Comparison of ENCODE assay signal across 9 mouse cellular contexts in the genomic region with DNA sequence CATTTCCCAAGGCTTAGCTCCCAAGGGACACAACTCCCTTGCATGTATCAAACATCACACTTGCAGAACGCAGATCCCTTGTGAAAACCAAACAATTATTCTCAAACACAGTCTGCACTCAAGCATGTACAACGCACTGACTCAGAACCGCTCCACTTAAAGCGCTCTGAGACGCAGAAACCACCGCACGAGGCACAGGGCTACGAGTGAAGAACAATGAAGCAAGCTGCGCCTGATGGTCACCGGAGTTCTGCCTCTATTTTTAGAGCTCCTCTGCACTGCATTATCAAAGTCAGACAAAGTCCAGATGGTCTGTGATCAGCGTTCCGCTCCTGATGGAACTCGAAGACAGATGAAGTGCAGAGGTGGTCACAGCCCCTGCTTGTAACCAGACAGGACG. TPM values are rescaled to one million over a fixed set of nuclear protein-coding genes. Genes with fewer than 3 reads are reported as not detected.
DNase-seq lines count a peak whose midpoint lies in the region; ATAC-seq lines count a peak whose summit lies in the region.
"Had no signal": no experiment of that assay in that cellular context is flagged by ENCODE, and none has a peak within 500 bp of the region (broad histone marks: within the 10 kb centered on the region; RNA-seq: fewer than 3 reads in every experiment).

No protein-coding gene starts in this region.

- H3K4me3 ChIP-seq in lung, embryonic 15.5 days, result no peak overlapping the region
- H3K4me3 ChIP-seq in forebrain, embryonic 12.5 days (replicated peaks), result no peak overlapping the region
- peak overlapping the region; percentile 18 for H3K4me3 ChIP-seq in hindbrain, embryonic 14.5 days (replicated peaks; ENCODE audit: low read length)

- no peaks in the 10 kb centered on the region for H3K9me3 ChIP-seq in lung, embryonic 15.5 days
- H3K9me3 ChIP-seq in forebrain, embryonic 12.5 days, result no peaks in the 10 kb centered on the region
- no peaks in the 10 kb centered on the region for H3K9me3 ChIP-seq in hindbrain, embryonic 14.5 days (ENCODE audit: control insufficient read depth, low read length)

- H3K36me3 ChIP-seq in lung, embryonic 15.5 days, result no peaks in the 10 kb centered on the region; the same call in 1 of the 2 replicates
- no peaks in the 10 kb centered on the region for H3K36me3 ChIP-seq in forebrain, embryonic 12.5 days (replicated peaks)
- H3K36me3 ChIP-seq in hindbrain, embryonic 14.5 days (replicated peaks; ENCODE audit: control insufficient read depth, insufficient read depth), result no peaks in the 10 kb centered on the region

- 38% methylated on average over 14 of the region's 14 CpGs for WGBS in lung, embryonic 15.5 days
- WGBS in forebrain, embryonic 12.5 days, result 43% methylated on average over 14 of the region's 14 CpGs
- 28% methylated on average over 14 of the region's 14 CpGs for WGBS in hindbrain, embryonic 14.5 days

- H3K27me3 ChIP-seq in lung, embryonic 15.5 days, result no peaks in the 10 kb centered on the region
- no peaks in the 10 kb centered on the region for H3K27me3 ChIP-seq in forebrain, embryonic 12.5 days
- no peaks in the 10 kb centered on the region for H3K27me3 ChIP-seq in hindbrain, embryonic 14.5 days (ENCODE audit: control insufficient read depth, insufficient read depth, low read length)
- H3K27me3 ChIP-seq: Patski had no signal

- no peak overlapping the region for H3K9ac ChIP-seq in lung, embryonic 15.5 days
- H3K9ac ChIP-seq in forebrain, embryonic 12.5 days, result no peak overlapping the region
- peak overlapping the region; percentile 44 for H3K9ac ChIP-seq in hindbrain, embryonic 14.5 days

- 0 out of 2 replicates have a peak, but pooled peaks cover 3% of the 10 kb centered on the region for H3K4me1 ChIP-seq in lung, embryonic 15.5 days
- peaks cover 6% of the 10 kb centered on the region; the same call in 1 of the 2 replicates for H3K4me1 ChIP-seq in forebrain, embryonic 12.5 days
- H3K4me1 ChIP-seq in hindbrain, embryonic 14.5 days (replicated peaks; ENCODE audit: control insufficient read depth, insufficient read depth, low read length), result no peaks in the 10 kb centered on the region

- no peak for DNase-seq in lung, postnatal 14 days
- peak; percentile 33 for DNase-seq in hindbrain, embryonic 14.5 days (ENCODE audit: low spot score)
- DNase-seq in retina, embryonic 14.5 days (ENCODE audit: low spot score), result peak; percentile 63
- DNase-seq in urinary bladder, postnatal 36 days (ENCODE audit: low spot score in 2 of 2), result no peak
- DNase-seq in thymus, postnatal 14 days, result no peak

- H3K4me2 ChIP-seq in lung, embryonic 15.5 days, result peak overlapping the region; percentile 22; the same call in 1 of the 2 replicates
- peak overlapping the region; percentile 19; the same call in 1 of the 2 replicates for H3K4me2 ChIP-seq in forebrain, embryonic 12.5 days
- peak overlapping the region; percentile 54 for H3K4me2 ChIP-seq in hindbrain, embryonic 14.5 days (replicated peaks)

- no peak overlapping the region; the same call in 1 of the 2 replicates for H3K27ac ChIP-seq in lung, embryonic 15.5 days
- no peak overlapping the region for H3K27ac ChIP-seq in forebrain, embryonic 12.5 days
- H3K27ac ChIP-seq in hindbrain, embryonic 14.5 days, result no peak overlapping the region

- no peak for ATAC-seq in lung, embryonic 15.5 days (ENCODE audit: borderline replicate concordance, extremely low read depth, low FRiP score, low TSS enrichment)
- peak; percentile 70 for ATAC-seq in forebrain, embryonic 12.5 days (ENCODE audit: low FRiP score)
- ATAC-seq in hindbrain, embryonic 14.5 days (ENCODE audit: low FRiP score), result peak; percentile 48; the same call in 1 of the 2 replicates
- ATAC-seq in erythroblast, adult 5-6 weeks (replicated peaks; ENCODE audit: low FRiP score, poor library complexity, severe bottlenecking), result no peak
- ATAC-seq: Patski had no signal

RNA-seq across cellular contexts. Expression of a gene that starts 50.4 kb away (rescaled TPM):
- polyA plus RNA-seq in lung, embryonic 15.5 days (2015; fragmentation: Nextera tagmentation; extraction: Ambion mirVana), result 31.5 and 34.1 TPM in 2 replicates
- 9.2 and 9.5 TPM in 2 replicates for polyA plus RNA-seq in forebrain, embryonic 12.5 days (2016; fragmentation: Nextera tagmentation; extraction: Ambion mirVana)
- 3.6 and 3.8 TPM in 2 replicates for polyA plus RNA-seq in hindbrain, embryonic 14.5 days (2014; fragmentation: Nextera tagmentation; extraction: Ambion mirVana)
- total RNA-seq in erythroblast, adult 5-6 weeks (2015; ENCODE audit: low replicate concordance), result 3.1 and 7.3 TPM in 2 replicates
- 4.8 and 4.9 TPM in 2 replicates for total RNA-seq in erythroblast, adult 5-6 weeks (2017; ENCODE audit: low replicate concordance)

Comparison
In these comparisons a context has a peak if more than half of its experiments do, and no peak if none do; other contexts are left out.
1. ATAC-seq: peak in forebrain, embryonic 12.5 days (single experiment) and hindbrain, embryonic 14.5 days (single experiment); none in lung, embryonic 15.5 days (single experiment) and erythroblast, adult 5-6 weeks (single experiment).
2. DNase-seq: peak in hindbrain, embryonic 14.5 days (single experiment) and retina, embryonic 14.5 days (single experiment); none in lung, postnatal 14 days (single experiment), urinary bladder, postnatal 36 days (0 of 2) and thymus, postnatal 14 days (single experiment).
3. Peak in every context shown above with its lines, with median percentiles within 50 percentile points of each other: H3K4me2 ChIP-seq.